Mouse (Mus musculus): ENCODE results near the gene Kmt5b. TPM values are rescaled to one million over a fixed set of nuclear protein-coding genes. Genes with fewer than 3 reads are reported as not detected.

Kmt5b gene
- polyA plus RNA-seq, 1 experiment from 2014 or later: 37.1 TPM

DNA sequence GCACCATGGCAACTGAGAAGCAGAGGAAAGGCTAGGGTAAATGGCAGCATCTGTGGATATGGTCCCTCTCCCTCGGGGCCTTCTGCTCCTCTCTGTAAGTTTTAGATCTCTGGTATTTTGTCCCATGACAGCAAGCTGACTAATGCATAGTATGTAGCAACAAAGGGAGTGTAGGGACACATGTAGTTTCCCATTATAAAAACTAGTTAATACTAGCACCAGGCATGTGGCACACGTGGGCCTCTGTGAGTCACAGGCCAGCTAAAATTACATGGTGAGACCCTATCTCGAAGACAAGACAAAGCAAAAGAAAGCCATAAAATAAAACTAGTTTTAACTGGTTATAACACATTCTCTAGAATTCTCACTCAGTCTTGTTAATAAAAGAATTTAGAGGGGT is 71.7 kb downstream of the Kmt5b start:
- WGBS: 89% methylated on average over 3 of the region's 3 CpGs
- no peaks in the 10 kb centered on the region for H3K27me3 ChIP-seq (ENCODE audit: insufficient read depth, poor library complexity, severe bottlenecking)
- no peak for DNase-seq (ENCODE audit: low spot score)
- H3K4me3 ChIP-seq: no peak overlapping the region
- 0 out of 2 replicates have a peak, but pooled peaks cover 5% of the 10 kb centered on the region for H3K4me1 ChIP-seq (replicated peaks)
- no peak overlapping the region for H3K27ac ChIP-seq
- no peaks in the 10 kb centered on the region for H3K9me3 ChIP-seq
- H3K36me3 ChIP-seq: no peaks in the 10 kb centered on the region

DNA sequence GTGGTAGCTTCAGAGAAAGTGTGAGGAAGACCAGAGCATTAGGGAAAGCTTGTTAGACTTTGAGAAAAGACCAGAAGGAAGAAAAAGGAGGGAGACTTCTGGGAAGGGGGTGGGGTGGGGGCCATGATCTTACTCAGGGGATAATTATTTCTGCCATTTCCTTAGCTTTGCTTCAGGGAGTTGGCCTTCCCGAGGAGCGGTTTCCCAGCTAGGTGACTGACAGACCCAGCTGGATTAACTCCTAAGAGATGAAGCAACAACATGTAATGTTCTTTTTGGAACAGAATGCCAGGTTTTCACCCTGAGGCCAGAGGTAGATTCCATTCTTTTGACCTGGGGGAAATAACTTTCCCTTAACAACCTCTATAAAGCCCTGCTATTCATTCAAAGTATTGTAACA is 72.5 kb downstream of the Kmt5b start:
- WGBS: 79% methylated on average over 2 of the region's 2 CpGs
- no peaks in the 10 kb centered on the region for H3K36me3 ChIP-seq
- H3K4me1 ChIP-seq (replicated peaks): 0 out of 2 replicates have a peak, but pooled peaks cover 5% of the 10 kb centered on the region
- no peak overlapping the region for H3K4me3 ChIP-seq
- no peak overlapping the region for H3K27ac ChIP-seq
- H3K27me3 ChIP-seq (ENCODE audit: insufficient read depth, poor library complexity, severe bottlenecking): no peaks in the 10 kb centered on the region
- no peak for DNase-seq (ENCODE audit: low spot score)
- H3K9me3 ChIP-seq: no peaks in the 10 kb centered on the region

DNA sequence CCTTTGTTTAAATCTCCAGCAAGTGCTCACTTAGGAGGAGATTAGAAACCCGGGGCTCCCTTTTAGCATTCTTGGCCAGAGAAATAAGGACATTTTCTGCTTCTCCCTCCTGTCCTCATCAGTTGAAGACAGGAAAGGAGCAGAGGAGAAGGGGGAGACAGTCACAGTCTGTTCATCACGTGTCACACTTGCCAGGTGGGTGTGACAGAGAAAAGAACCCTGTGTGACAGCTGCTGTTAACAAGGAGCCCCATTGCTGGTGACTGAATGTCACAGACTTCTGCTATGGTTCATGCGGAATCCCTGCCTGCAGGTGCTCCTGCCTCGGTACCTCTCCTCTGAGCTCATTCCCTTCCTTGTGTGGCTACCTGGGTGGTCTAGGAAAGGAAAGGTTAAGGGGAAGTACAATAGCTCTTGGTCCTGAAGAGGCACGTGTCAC is 73.0 kb downstream of the Kmt5b start:
- no peak for DNase-seq (ENCODE audit: low spot score)
- Histone ChIP-seq H3K9me3 (no peaks in the 10 kb centered on the region), H3K4me3 (no peak overlapping the region), H3K4me1 (replicated peaks) (0 out of 2 replicates have a peak, but pooled peaks cover 5% of the 10 kb centered on the region), H3K36me3 (no peaks in the 10 kb centered on the region), H3K27ac (no peak overlapping the region), H3K27me3 (ENCODE audit: insufficient read depth, poor library complexity, severe bottlenecking) (no peaks in the 10 kb centered on the region)
- 58% methylated on average over 5 of the region's 5 CpGs for WGBS

GRCm38 (mm10) chr19:3840685-3841084 is 73.5 kb downstream of the Kmt5b start:
- Histone ChIP-seq H3K27ac (no peak overlapping the region), H3K4me1 (replicated peaks) (0 out of 2 replicates have a peak, but pooled peaks cover 5% of the 10 kb centered on the region), H3K27me3 (ENCODE audit: insufficient read depth, poor library complexity, severe bottlenecking) (no peaks in the 10 kb centered on the region), H3K36me3 (no peaks in the 10 kb centered on the region), H3K9me3 (no peaks in the 10 kb centered on the region), H3K4me3 (no peak overlapping the region)
- no peak for DNase-seq (ENCODE audit: low spot score)
- WGBS: 84% methylated on average over 5 of the region's 5 CpGs

DNA sequence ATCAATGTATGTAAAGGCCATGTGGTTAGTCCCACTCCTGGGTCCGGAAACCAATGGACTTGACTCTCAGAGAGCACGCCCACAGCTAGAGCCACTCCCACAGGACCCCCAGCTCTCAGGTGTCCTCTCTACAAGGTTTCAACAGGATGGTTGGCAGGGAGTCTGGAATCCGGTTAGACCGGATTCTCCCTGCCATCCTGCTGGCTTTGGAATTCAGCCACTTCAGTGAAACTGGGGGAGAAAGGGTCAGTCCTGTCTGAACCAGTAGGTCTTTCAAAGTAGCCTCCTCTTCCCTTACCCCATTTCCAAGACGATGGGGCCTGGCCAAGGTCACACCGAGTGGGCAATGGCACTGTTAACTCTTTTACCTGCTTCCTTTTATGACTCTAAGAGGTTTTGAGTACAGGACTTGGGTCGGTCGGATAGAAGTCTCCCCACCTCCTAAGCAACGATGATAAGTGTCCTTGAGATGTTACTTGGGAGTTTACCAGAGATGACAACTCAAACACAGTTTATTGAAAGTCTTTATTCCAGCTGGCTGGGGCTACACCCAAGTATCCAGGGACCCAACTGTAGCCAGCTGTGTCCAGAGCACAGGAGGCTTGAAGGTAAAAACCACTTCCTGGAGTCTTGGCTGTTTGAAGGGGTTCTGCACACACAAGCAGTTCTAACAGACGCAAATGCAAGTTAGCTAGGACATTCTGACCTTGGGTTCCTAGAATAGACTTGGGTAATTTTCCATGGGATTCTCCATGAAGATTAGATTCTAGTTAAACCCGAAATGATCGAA is 75.3 kb downstream of the Kmt5b start:
- peak; percentile 7 for DNase-seq (ENCODE audit: low spot score)
- Histone ChIP-seq H3K27me3 (ENCODE audit: insufficient read depth, poor library complexity, severe bottlenecking) (no peaks in the 10 kb centered on the region), H3K9me3 (no peaks in the 10 kb centered on the region), H3K27ac (0 out of 2 replicates have a peak overlapping the region, but pooled peaks have one; percentile 0), H3K4me1 (replicated peaks) (0 out of 2 replicates have a peak, but pooled peaks cover 7% of the 10 kb centered on the region), H3K36me3 (no peaks in the 10 kb centered on the region), H3K4me3 (no peak overlapping the region)
- WGBS: 48% methylated on average over 12 of the region's 12 CpGs

DNA sequence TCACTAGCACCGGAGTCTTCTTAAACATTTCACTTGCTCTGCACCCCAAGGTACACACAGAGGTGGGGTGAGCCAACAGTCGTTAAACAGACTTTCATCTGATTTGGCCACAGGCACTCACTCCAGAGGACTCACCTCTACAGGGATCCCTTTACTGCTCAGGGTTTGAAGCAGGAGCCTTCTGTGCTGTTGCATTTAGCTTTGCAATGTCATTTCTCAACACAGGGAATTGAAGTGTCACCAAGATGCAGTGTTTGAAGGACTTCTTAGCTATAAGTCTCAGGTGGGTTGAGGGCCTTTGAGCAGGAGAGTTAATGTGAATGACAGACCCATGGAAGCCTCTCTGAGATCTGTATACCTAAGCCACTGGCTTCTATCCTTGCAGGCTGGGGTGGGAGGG is 76.4 kb downstream of the Kmt5b start:
- 87% methylated on average over 2 of the region's 2 CpGs for WGBS
- H3K27me3 ChIP-seq (ENCODE audit: insufficient read depth, poor library complexity, severe bottlenecking): no peaks in the 10 kb centered on the region
- H3K9me3 ChIP-seq: no peaks in the 10 kb centered on the region
- 0 out of 2 replicates have a peak, but pooled peaks cover 7% of the 10 kb centered on the region for H3K4me1 ChIP-seq (replicated peaks)
- no peak for DNase-seq (ENCODE audit: low spot score)
- no peak overlapping the region for H3K4me3 ChIP-seq
- H3K36me3 ChIP-seq: no peaks in the 10 kb centered on the region
- no peak overlapping the region for H3K27ac ChIP-seq

DNA sequence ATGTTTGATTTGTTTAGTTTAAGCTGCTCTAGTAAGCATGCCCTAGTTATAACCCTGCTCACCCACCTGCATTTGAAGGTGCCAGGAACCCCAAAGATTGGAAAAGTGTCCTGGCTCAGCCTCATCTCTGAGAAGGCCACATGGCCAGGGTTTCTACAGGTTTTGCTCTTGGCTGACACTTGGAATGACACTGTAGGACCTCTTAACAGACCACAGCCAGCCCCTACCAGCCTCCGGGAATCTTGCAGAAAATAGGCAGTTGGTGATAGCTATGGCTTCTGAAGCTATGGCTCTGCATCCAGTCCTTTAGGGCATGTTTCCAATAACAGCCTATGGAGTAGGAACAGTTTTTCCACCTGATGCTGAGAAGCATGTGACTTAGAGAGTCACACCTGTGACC is 77.6 kb downstream of the Kmt5b start:
- Histone ChIP-seq H3K27me3 (ENCODE audit: insufficient read depth, poor library complexity, severe bottlenecking) (no peaks in the 10 kb centered on the region), H3K36me3 (no peaks in the 10 kb centered on the region), H3K4me1 (replicated peaks) (0 out of 2 replicates have a peak, but pooled peaks cover 7% of the 10 kb centered on the region), H3K4me3 (no peak overlapping the region), H3K9me3 (no peaks in the 10 kb centered on the region), H3K27ac (no peak overlapping the region)
- no peak for DNase-seq (ENCODE audit: low spot score)
- 93% methylated on average over 1 of the region's 1 CpGs for WGBS

GRCm38 (mm10) chr19:3845339-3845738 is 78.1 kb downstream of the Kmt5b start:
- no peak for DNase-seq (ENCODE audit: low spot score)
- Histone ChIP-seq H3K4me1 (replicated peaks) (peaks cover 9% of the 10 kb centered on the region), H3K9me3 (no peaks in the 10 kb centered on the region), H3K27me3 (ENCODE audit: insufficient read depth, poor library complexity, severe bottlenecking) (no peaks in the 10 kb centered on the region), H3K36me3 (no peaks in the 10 kb centered on the region), H3K27ac (no peak overlapping the region), H3K4me3 (no peak overlapping the region)
- 93% methylated on average over 11 of the region's 11 CpGs for WGBS

DNA sequence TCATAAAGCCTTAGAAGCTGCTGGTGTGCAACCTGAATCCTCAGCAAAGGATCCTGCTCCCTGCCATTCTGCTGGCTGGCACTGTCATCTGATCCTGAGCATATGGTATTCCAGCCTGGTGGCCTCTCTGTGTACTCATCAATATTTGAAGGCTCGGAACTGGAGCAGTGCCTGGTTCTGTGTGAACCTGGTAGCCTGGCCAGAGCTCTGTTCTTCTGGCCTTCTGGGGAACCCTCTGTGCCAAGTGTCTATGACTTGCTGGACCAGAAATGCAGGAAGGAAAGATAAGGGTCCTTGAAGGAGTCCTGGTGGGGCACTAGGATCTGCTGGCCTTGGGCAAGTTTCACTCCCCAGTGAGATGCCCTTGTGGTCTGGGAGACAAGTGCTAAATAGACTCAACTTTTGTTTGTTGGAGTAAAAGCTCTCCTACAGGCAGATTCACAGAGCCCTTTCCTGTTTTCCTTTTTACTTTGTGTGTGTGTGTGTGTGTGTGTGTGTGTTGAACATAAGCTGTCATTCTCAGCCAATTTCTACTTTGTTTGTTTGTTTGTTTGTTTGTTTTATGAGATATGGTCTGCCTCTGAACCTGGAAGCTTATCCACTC is 78.7 kb downstream of the Kmt5b start:
- no peak for DNase-seq (ENCODE audit: low spot score)

GRCm38 (mm10) chr19:3846676-3847604 is 79.7 kb downstream of the Kmt5b start:
- no peaks in the 10 kb centered on the region for H3K9me3 ChIP-seq
- 82% methylated on average over 10 of the region's 10 CpGs for WGBS
- no peak for DNase-seq (ENCODE audit: low spot score)
- H3K4me3 ChIP-seq: no peak overlapping the region
- H3K27me3 ChIP-seq (ENCODE audit: insufficient read depth, poor library complexity, severe bottlenecking): no peaks in the 10 kb centered on the region
- H3K36me3 ChIP-seq: no peaks in the 10 kb centered on the region
- no peak overlapping the region for H3K27ac ChIP-seq
- peaks cover 18% of the 10 kb centered on the region for H3K4me1 ChIP-seq (replicated peaks)

More for the DNA sequence above, 78.7 kb downstream of the Kmt5b start:
- H3K27ac ChIP-seq: no peak overlapping the region
- no peak overlapping the region for H3K4me3 ChIP-seq
- H3K36me3 ChIP-seq: no peaks in the 10 kb centered on the region
- no peaks in the 10 kb centered on the region for H3K9me3 ChIP-seq
- 78% methylated on average over 1 of the region's 1 CpGs for WGBS
- H3K27me3 ChIP-seq (ENCODE audit: insufficient read depth, poor library complexity, severe bottlenecking): no peaks in the 10 kb centered on the region
- H3K4me1 ChIP-seq (replicated peaks): peaks cover 12% of the 10 kb centered on the region

DNA sequence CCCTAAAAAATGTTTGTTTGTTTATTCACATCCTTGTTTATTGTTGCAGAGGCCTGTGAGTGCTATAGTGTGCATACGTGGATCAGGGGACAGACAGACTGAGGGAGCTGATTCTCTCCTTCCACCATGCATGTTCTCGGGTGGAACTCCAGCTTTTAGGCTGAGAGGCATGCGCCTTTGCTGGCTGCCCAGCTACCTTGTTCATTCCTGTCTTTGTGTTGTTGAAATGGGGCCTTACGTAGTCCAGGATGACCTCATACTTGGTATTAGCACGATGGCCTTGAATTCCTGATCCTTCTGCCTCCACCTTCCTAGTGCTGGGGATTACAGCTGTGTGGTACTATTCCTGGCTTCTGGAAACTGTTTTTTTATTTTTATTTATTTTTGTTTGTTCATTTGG is 80.5 kb downstream of the Kmt5b start:
- WGBS: 86% methylated on average over 5 of the region's 5 CpGs
- H3K4me3 ChIP-seq: no peak overlapping the region
- H3K27me3 ChIP-seq (ENCODE audit: insufficient read depth, poor library complexity, severe bottlenecking): no peaks in the 10 kb centered on the region
- DNase-seq (ENCODE audit: low spot score): no peak
- peaks cover 18% of the 10 kb centered on the region for H3K4me1 ChIP-seq (replicated peaks)
- H3K36me3 ChIP-seq: no peaks in the 10 kb centered on the region
- H3K27ac ChIP-seq: no peak overlapping the region
- no peaks in the 10 kb centered on the region for H3K9me3 ChIP-seq

GRCm38 (mm10) chr19:3848207-3848808 is 81.1 kb downstream of the Kmt5b start:
- no peak for DNase-seq (ENCODE audit: low spot score)
- H3K27me3 ChIP-seq (ENCODE audit: insufficient read depth, poor library complexity, severe bottlenecking): no peaks in the 10 kb centered on the region
- H3K4me1 ChIP-seq (replicated peaks): peaks cover 21% of the 10 kb centered on the region
- no peak overlapping the region for H3K4me3 ChIP-seq
- no peaks in the 10 kb centered on the region for H3K36me3 ChIP-seq
- H3K9me3 ChIP-seq: no peaks in the 10 kb centered on the region
- 91% methylated on average over 7 of the region's 7 CpGs for WGBS
- no peak overlapping the region for H3K27ac ChIP-seq

Measured in hindbrain, embryonic 10.5 days (tissue).